20 mouse cellular contexts compared by ENCODE assay signal in genomic region chr16:49940473-49940872, GRCm38 (mm10).
A peak's percentile ranks its signal among the peaks of the same experiment; 100 is the strongest.
DNase-seq lines count a peak whose midpoint lies in the region; ATAC-seq and TF ChIP-seq lines count a peak whose summit lies in the region.
"Had no signal": no experiment of that assay in that cellular context is flagged by ENCODE, and none has a peak within 500 bp of the region (broad histone marks: within the 10 kb centered on the region; RNA-seq: fewer than 3 reads in every experiment).

No protein-coding gene starts in this region.

- no peak overlapping the region for H3K27ac ChIP-seq in embryonic facial prominence, embryonic 14.5 days (replicated peaks; ENCODE audit: low read depth, low read length)
- no peak overlapping the region for H3K27ac ChIP-seq in limb, embryonic 14.5 days (replicated peaks; ENCODE audit: low read depth, low read length)
- H3K27ac ChIP-seq: embryonic facial prominence, embryonic 13.5 days; heart, embryonic 13.5 days; hindbrain, embryonic 14.5 days had no signal

- H3K27me3 ChIP-seq in embryonic facial prominence, embryonic 14.5 days (replicated peaks; ENCODE audit: control insufficient read depth, insufficient read depth, low read length) = no peaks in the 10 kb centered on the region
- H3K27me3 ChIP-seq in limb, embryonic 14.5 days (ENCODE audit: control insufficient read depth, insufficient read depth, low read length) = no peaks in the 10 kb centered on the region
- H3K27me3 ChIP-seq: embryonic facial prominence, embryonic 13.5 days; heart, embryonic 13.5 days had no signal

- no peaks in the 10 kb centered on the region for H3K36me3 ChIP-seq in embryonic facial prominence, embryonic 14.5 days (ENCODE audit: control insufficient read depth, insufficient read depth, low read length)
- no peaks in the 10 kb centered on the region for H3K36me3 ChIP-seq in limb, embryonic 14.5 days (ENCODE audit: control insufficient read depth, insufficient read depth, low read length)
- H3K36me3 ChIP-seq: embryonic facial prominence, embryonic 13.5 days; heart, embryonic 13.5 days had no signal

- no peak overlapping the region for H3K4me3 ChIP-seq in embryonic facial prominence, embryonic 14.5 days (ENCODE audit: low read depth, low read length)
- no peak overlapping the region for H3K4me3 ChIP-seq in limb, embryonic 14.5 days (replicated peaks; ENCODE audit: low read length)
- H3K4me3 ChIP-seq: embryonic facial prominence, embryonic 13.5 days; heart, embryonic 13.5 days had no signal

- H3K9me3 ChIP-seq in embryonic facial prominence, embryonic 14.5 days (ENCODE audit: control insufficient read depth, low read length) = 0 out of 2 replicates have a peak, but pooled peaks cover 6% of the 10 kb centered on the region
- no peaks in the 10 kb centered on the region for H3K9me3 ChIP-seq in limb, embryonic 14.5 days (ENCODE audit: control insufficient read depth, low read length)
- H3K9me3 ChIP-seq: embryonic facial prominence, embryonic 13.5 days; heart, embryonic 13.5 days had no signal

- H3K4me2 ChIP-seq in embryonic facial prominence, embryonic 14.5 days (ENCODE audit: low read depth, low read length) = no peak overlapping the region
- no peak overlapping the region for H3K4me2 ChIP-seq in limb, embryonic 14.5 days (replicated peaks; ENCODE audit: low read depth, low read length, severe bottlenecking)
- H3K4me2 ChIP-seq: embryonic facial prominence, embryonic 13.5 days; heart, embryonic 13.5 days; hindbrain, embryonic 14.5 days had no signal

- no peaks in the 10 kb centered on the region for H3K4me1 ChIP-seq in embryonic facial prominence, embryonic 14.5 days (ENCODE audit: control insufficient read depth, insufficient read depth, low read length)
- no peaks in the 10 kb centered on the region; the same call in 1 of the 2 replicates for H3K4me1 ChIP-seq in limb, embryonic 14.5 days (ENCODE audit: control insufficient read depth, insufficient read depth, low read length)
- H3K4me1 ChIP-seq: embryonic facial prominence, embryonic 13.5 days had no signal

- DNase-seq in embryo, embryonic 10 days (ENCODE audit: low spot score) = peak; percentile 45
- DNase-seq in embryo, embryonic 9.5 days (ENCODE audit: extremely low spot score) = no peak
- peak; percentile 60 for DNase-seq in 3T3-L1 (ENCODE audit: low read depth, low spot score)
- DNase-seq in embryonic facial prominence, embryonic 14.5 days (ENCODE audit: low spot score) = no peak
- peak; percentile 50 for DNase-seq in limb, embryonic 14.5 days (ENCODE audit: low spot score)
- no peak for DNase-seq in right cerebral cortex, postnatal 4 days
- DNase-seq in layer of hippocampus, adult 8-10 months (ENCODE audit: low spot score in 2 of 2) = no peak
- DNase-seq: adrenal gland, postnatal 10 days; cerebellum, adult 11 months; cerebellum, adult 8-10 months; cerebellum, postnatal 14 days; gastrocnemius, postnatal 36 days; heart, adult 11 months; heart, postnatal 4 days; kidney, adult 2 months had no signal

- no peak overlapping the region for H3K9ac ChIP-seq in embryonic facial prominence, embryonic 14.5 days (ENCODE audit: low read depth, low read length)
- H3K9ac ChIP-seq in limb, embryonic 14.5 days (ENCODE audit: low read depth, low read length, severe bottlenecking) = no peak overlapping the region
- H3K9ac ChIP-seq: embryonic facial prominence, embryonic 13.5 days; heart, embryonic 13.5 days; hindbrain, embryonic 14.5 days had no signal

- no peak for TF ChIP-seq POLR2A in limb, embryonic 14.5 days (IDR thresholded peaks at IDR 0.05; ENCODE audit: borderline replicate concordance, extremely low read depth, insufficient read depth, insufficient read length)

- 0 out of 2 replicates have a peak, but pooled peaks have one; percentile 22 for ATAC-seq in embryonic facial prominence, embryonic 14.5 days (ENCODE audit: low read depth)
- ATAC-seq in limb, embryonic 14.5 days (ENCODE audit: low FRiP score, low read depth) = no peak
- ATAC-seq: forebrain, embryonic 14.5 days; intestine, embryonic 16.5 days had no signal

Comparison
In these comparisons a context has a peak if more than half of its experiments do, and no peak if none do; other contexts are left out.
1. DNase-seq: peak in embryo, embryonic 10 days (single experiment), 3T3-L1 (single experiment) and limb, embryonic 14.5 days (single experiment); none in embryo, embryonic 9.5 days (single experiment), embryonic facial prominence, embryonic 14.5 days (single experiment), right cerebral cortex, postnatal 4 days (single experiment) and layer of hippocampus, adult 8-10 months (0 of 2).